Mouse (Mus musculus): ENCODE measurements around the gene Gm14326.
"Not testable (repeated sequence)": the region's sequence is repeated elsewhere in the genome, so short reads cannot be mapped to it uniquely, and the experiment has no call there.

Gm14326 gene

GRCm38 (mm10) chr2:177957145-177957544 lies at the start of gene Gm14326:
TSS of gene Gm14326 (minus strand) at chr2:177957297.
- not testable (repeated sequence) for DNase-seq (ENCODE audit: low spot score)

- DNase-seq (ENCODE audit: low spot score): not testable (repeated sequence)
Observed at GRCm38 (mm10) chr2:177974814-177975213, 17.7 kb upstream of the Gm14326 start.

- DNase-seq (ENCODE audit: low spot score): not testable (repeated sequence)
Observed at GRCm38 (mm10) chr2:177956734-177957133, 363 bp downstream of the Gm14326 start.

- not testable (repeated sequence) for DNase-seq (ENCODE audit: low spot score)
Observed at GRCm38 (mm10) chr2:177925563-177926103, 31.5 kb downstream of the Gm14326 start, which contains the start of gene Zfp972. TSS of gene Zfp972 (minus strand) at chr2:177925613.

- not testable (repeated sequence) for DNase-seq (ENCODE audit: low spot score)
Observed at GRCm38 (mm10) chr2:177903276-177903675, 53.8 kb downstream of the Gm14326 start.

GRCm38 (mm10) chr2:177898171-177898570 lies 58.9 kb downstream of the Gm14326 start:
- DNase-seq (ENCODE audit: low spot score): not testable (repeated sequence)

GRCm38 (mm10) chr2:177897046-177897578 lies 60.0 kb downstream of the Gm14326 start, which contains the start of gene Gm14327:
TSS of gene Gm14327 (plus strand) at chr2:177897096.
- not testable (repeated sequence) for DNase-seq (ENCODE audit: low spot score)

GRCm38 (mm10) chr2:177887743-177888142 lies 69.4 kb downstream of the Gm14326 start:
- not testable (repeated sequence) for DNase-seq (ENCODE audit: low spot score)
